Mouse (Mus musculus) erythroblast, adult 5-6 weeks (primary cell): ENCODE data around the gene Ndufa9. TPM values are rescaled to one million over a fixed set of nuclear protein-coding genes. Genes with fewer than 3 reads are reported as not detected.
A peak's percentile ranks its signal among the peaks of the same experiment; 100 is the strongest.

ENCODE experiments used
- ATAC-seq: replicated peaks from 2 replicates; pipeline ENCODE4 v1.8.0; 2016; ENCODE audit warnings: moderate number of reproducible peaks, mild to moderate bottlenecking, moderate TSS enrichment, inconsistent platforms; ENCODE audit not compliant: poor library complexity, low FRiP score, severe bottlenecking
- total RNA-seq, 2 experiments: library from RNA; stranded (forward) in 1 of 2; stranded (reverse) in 1 of 2; fragments of 150-400 nt in 1 of 2; fragments of 200-764, 138-1000 nt in 1 of 2; gene quantifications; 2 replicates each; pipeline versions ENCODE4 v1.2.3 to v1.2.4; 2015 to 2017; ENCODE audit warnings: low replicate concordance in 2 of 2

Gene Ndufa9
- total RNA-seq (2015; ENCODE audit: low replicate concordance) (21.7 and 31.3 TPM in 2 replicates), total RNA-seq (2017; ENCODE audit: low replicate concordance) (27.3 and 28.5 TPM in 2 replicates)

GRCm38 (mm10) chr6:126848712-126849704 lies at the start of gene Ndufa9:
TSS of gene Ndufa9 (minus strand) at chr6:126849136.
- peak; percentile 94 for ATAC-seq

GRCm38 (mm10) chr6:126877118-126877517 lies 28.2 kb upstream of the Ndufa9 start:
- ATAC-seq = no peak

GRCm38 (mm10) chr6:126852881-126853280 lies 3.9 kb upstream of the Ndufa9 start, which contains the start of gene Akap3:
TSS of gene Akap3 (plus strand) at chr6:126853098.
- ATAC-seq = no peak

- ATAC-seq = no peak
Observed at GRCm38 (mm10) chr6:126836628-126837027, 12.3 kb downstream of the Ndufa9 start.

GRCm38 (mm10) chr6:126823087-126823486 lies 25.8 kb downstream of the Ndufa9 start:
- ATAC-seq = no peak

- ATAC-seq = no peak
Observed at GRCm38 (mm10) chr6:126816338-126816737, 32.6 kb downstream of the Ndufa9 start.

GRCm38 (mm10) chr6:126815206-126815750 lies 33.7 kb downstream of the Ndufa9 start:
- no peak for ATAC-seq

- ATAC-seq = no peak
Observed at GRCm38 (mm10) chr6:126811481-126811880, 37.5 kb downstream of the Ndufa9 start.

GRCm38 (mm10) chr6:126808561-126808960 lies 40.4 kb downstream of the Ndufa9 start:
- ATAC-seq = no peak

- no peak for ATAC-seq
Observed at GRCm38 (mm10) chr6:126808134-126808533, 40.8 kb downstream of the Ndufa9 start.

GRCm38 (mm10) chr6:126806783-126807182 lies 42.2 kb downstream of the Ndufa9 start:
- no peak for ATAC-seq

- no peak for ATAC-seq
Observed at GRCm38 (mm10) chr6:126802946-126803345, 46.0 kb downstream of the Ndufa9 start.

- ATAC-seq = no peak
Observed at GRCm38 (mm10) chr6:126794751-126795150, 54.2 kb downstream of the Ndufa9 start.

- no peak for ATAC-seq
Observed at GRCm38 (mm10) chr6:126793689-126794088, 55.2 kb downstream of the Ndufa9 start.

GRCm38 (mm10) chr6:126791964-126792363 lies 57.0 kb downstream of the Ndufa9 start:
- no peak for ATAC-seq

- ATAC-seq = no peak
Observed at GRCm38 (mm10) chr6:126791488-126791887, 57.4 kb downstream of the Ndufa9 start.

GRCm38 (mm10) chr6:126788863-126789262 lies 60.1 kb downstream of the Ndufa9 start:
- ATAC-seq = no peak

- ATAC-seq = no peak
Observed at GRCm38 (mm10) chr6:126784206-126784605, 64.7 kb downstream of the Ndufa9 start.

GRCm38 (mm10) chr6:126783651-126784066 lies 65.3 kb downstream of the Ndufa9 start:
- no peak for ATAC-seq

GRCm38 (mm10) chr6:126783056-126783455 lies 65.9 kb downstream of the Ndufa9 start:
- no peak for ATAC-seq

- no peak for ATAC-seq
Observed at GRCm38 (mm10) chr6:126777889-126778288, 71.0 kb downstream of the Ndufa9 start.
